Mouse (Mus musculus) lung, embryonic 14.5 days (tissue): ENCODE data around the gene Chmp5. TPM values are rescaled to one million over a fixed set of nuclear protein-coding genes. Genes with fewer than 3 reads are reported as not detected.

Experiments
- ATAC-seq: fragments of 200-750 bp; cut with Nextera tagmentation; 2 replicates; pipeline ENCODE4 v1.8.0; 2017; ENCODE audit warnings: mild to moderate bottlenecking, moderate TSS enrichment, moderate library complexity; ENCODE audit not compliant: insufficient read depth
- DNase-seq: peaks from one replicate; pipeline ENCODE4 v3.0.0-alpha.2; 2015
- H3K27ac ChIP-seq: fragments of 300-500 bp; sonication (generic); 2 replicates; pipeline ENCODE4 v1.5.1; 2014; ENCODE audit warnings: low read depth, mild to moderate bottlenecking, moderate library complexity
- H3K27me3 ChIP-seq: fragments of 300-500 bp; sonication (generic); 2 replicates; pipeline ENCODE4 v1.6.1; 2014; ENCODE audit warnings: low read length, control low read depth; ENCODE audit not compliant: insufficient read depth
- H3K36me3 ChIP-seq: fragments of 300-500 bp; sonication (generic); 2 replicates; pipeline ENCODE4 v1.6.1; 2014; ENCODE audit warnings: control low read depth; ENCODE audit not compliant: insufficient read depth
- H3K4me1 ChIP-seq: fragments of 300-500 bp; sonication (generic); 2 replicates; pipeline ENCODE4 v1.6.1; 2014; ENCODE audit warnings: antibody characterized with exemption, control low read depth; ENCODE audit not compliant: insufficient read depth
- H3K4me2 ChIP-seq: fragments of 300-500 bp; sonication (generic); 2 replicates; pipeline ENCODE4 v1.6.1; 2014; ENCODE audit warnings: mild to moderate bottlenecking
- H3K4me3 ChIP-seq: fragments of 300-500 bp; sonication (generic); 2 replicates; pipeline ENCODE4 v1.5.1; 2014; ENCODE audit warnings: low read depth, low read length
- H3K9ac ChIP-seq: fragments of 300-500 bp; sonication (generic); 2 replicates; pipeline ENCODE4 v1.6.1; 2014
- H3K9me3 ChIP-seq: fragments of 300-500 bp; sonication (generic); 2 replicates; pipeline ENCODE4 v1.6.1; 2016; ENCODE audit warnings: low read depth, low read length, control low read depth
- CTCF ChIP-seq: IDR thresholded peaks from 2 replicates; pipeline ENCODE4 v1.5.1; 2016; ENCODE audit warnings: antibody characterized with exemption, low read depth
- WGBS: fragments of 180-500 bp; shearing (Covaris S2); extraction: QIAGEN DNeasy Blood & Tissue Kit; methylation state at CpG from one replicate; pipeline ENCODE4 v1.1.7; 2014; 5-methylcytosine and 5-hydroxymethylcytosine counted together
- polyA plus RNA-seq: library from polyadenylated mRNA; unstranded; fragments of >200 nt; fragmentation: Nextera tagmentation; extraction: Ambion mirVana; gene quantifications from 2 replicates; pipeline ENCODE4 v1.2.1, GENCODE M21; 2014

Gene Chmp5
- polyA plus RNA-seq, 1 experiment from 2014 or later: 90.7 TPM

DNA sequence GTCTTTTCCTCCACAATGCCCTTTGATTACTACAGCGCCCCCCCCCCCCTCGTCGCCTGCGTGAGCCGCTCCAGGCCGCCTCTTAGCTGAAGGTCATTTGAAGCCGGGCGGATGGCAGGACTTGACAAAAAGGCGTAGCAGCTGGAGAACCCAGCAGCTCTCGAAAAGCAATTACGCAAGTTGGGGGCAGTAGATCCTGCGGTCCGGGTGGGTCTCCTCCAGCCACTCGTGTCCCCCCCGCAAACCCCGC lies 22.3 kb downstream of the Chmp5 start:
- no peaks in the 10 kb centered on the region for H3K27me3 ChIP-seq
- H3K4me2 ChIP-seq: peak overlapping the region; percentile 77
- no peak for TF ChIP-seq CTCF
- DNase-seq (no peak), ATAC-seq (no peak; the same call in 1 of the 2 replicates)
- H3K9ac ChIP-seq: peak overlapping the region; percentile 76
- peak overlapping the region; percentile 96 for H3K27ac ChIP-seq
- under 1% methylated on average over 16 of the region's 16 CpGs for WGBS
- 0 out of 2 replicates have a peak, but pooled peaks cover 6% of the 10 kb centered on the region for H3K4me1 ChIP-seq
- H3K9me3 ChIP-seq: no peaks in the 10 kb centered on the region
- H3K4me3 ChIP-seq: peak overlapping the region; percentile 95
- H3K36me3 ChIP-seq: peaks cover 30% of the 10 kb centered on the region

DNA sequence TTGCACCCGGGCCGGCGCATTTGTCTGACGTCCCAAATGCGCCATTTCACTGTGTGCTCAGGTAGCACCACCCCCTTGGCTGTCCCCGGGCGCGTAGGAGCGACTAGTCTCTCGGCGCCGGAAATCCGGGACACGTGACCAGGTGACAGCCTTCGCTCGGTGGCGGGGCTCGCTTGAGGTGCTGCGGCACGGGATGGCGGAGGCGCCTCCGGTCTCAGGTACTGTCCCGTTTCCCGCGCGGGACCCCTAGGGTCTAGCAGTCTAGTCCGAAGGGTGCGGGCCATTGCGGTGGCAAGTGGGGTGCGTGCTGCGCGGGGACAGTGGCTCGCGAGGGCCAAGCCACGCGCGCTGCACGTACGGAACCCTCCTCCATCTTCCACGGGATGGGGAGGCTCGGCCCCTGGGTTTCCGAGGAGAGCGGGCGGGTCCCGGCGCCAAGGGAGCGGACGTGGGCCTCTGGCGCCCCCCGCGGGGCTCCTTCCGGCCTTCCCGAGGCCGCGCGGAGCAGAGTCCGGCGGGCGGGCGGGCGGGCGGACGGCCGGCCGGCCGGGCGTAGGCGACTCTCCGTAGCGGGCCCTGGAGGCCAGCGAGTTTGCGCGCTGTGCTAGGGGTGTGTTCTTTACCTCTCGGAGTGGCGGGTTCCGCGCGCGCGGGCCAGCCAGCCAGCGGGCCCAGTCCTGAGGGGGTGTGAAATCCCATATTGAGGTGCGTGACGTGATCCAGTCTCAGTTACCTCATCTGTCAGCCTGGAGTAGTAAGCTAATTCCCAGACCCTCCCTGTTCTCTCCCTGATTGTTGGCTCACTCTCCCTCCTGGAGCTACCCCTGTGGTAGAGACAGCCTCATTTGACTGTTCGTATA lies 22.9 kb downstream of the Chmp5 start, which contains the start of gene Nfx1:
TSS of gene Nfx1 (plus strand) at position 65 of the 860 bp plus-strand sequence.
- peak within 1 kb of the TSS; percentile 95 for H3K4me3 ChIP-seq

GRCm38 (mm10) chr4:40971744-40972143 lies 23.5 kb downstream of the Chmp5 start:
- H3K27me3 ChIP-seq: no peaks in the 10 kb centered on the region
- peak overlapping the region; percentile 96 for H3K27ac ChIP-seq
- ATAC-seq: no peak
- DNase-seq: peak; percentile 75
- H3K4me1 ChIP-seq: 0 out of 2 replicates have a peak, but pooled peaks cover 6% of the 10 kb centered on the region
- H3K4me2 ChIP-seq: peak overlapping the region; percentile 77
- H3K9ac ChIP-seq: peak overlapping the region; percentile 76
- peak; percentile 70 for TF ChIP-seq CTCF
- H3K4me3 ChIP-seq: peak overlapping the region; percentile 95
- H3K36me3 ChIP-seq: peaks cover 32% of the 10 kb centered on the region
- 25% methylated on average over 13 of the region's 13 CpGs for WGBS
- H3K9me3 ChIP-seq: no peaks in the 10 kb centered on the region

More for the DNA sequence above, 22.9 kb downstream of the Chmp5 start, which contains the start of gene Nfx1:
- TF ChIP-seq CTCF: no peak
- Histone ChIP-seq H3K9me3 (no peaks in the 10 kb centered on the region), H3K4me1 (0 out of 2 replicates have a peak, but pooled peaks cover 6% of the 10 kb centered on the region), H3K27me3 (no peaks in the 10 kb centered on the region), H3K36me3 (peaks cover 29% of the 10 kb centered on the region), H3K9ac (peak within 1 kb of the TSS; percentile 76), H3K27ac (peak within 1 kb of the TSS; percentile 96), H3K4me2 (peak within 1 kb of the TSS; percentile 77)
- WGBS: under 1% methylated on average over 82 of the region's 85 CpGs
- DNase-seq (peak; percentile 98), ATAC-seq (peak; percentile 95)

GRCm38 (mm10) chr4:40974011-40974410 lies 25.8 kb downstream of the Chmp5 start:
- no peak for ATAC-seq
- Histone ChIP-seq H3K27me3 (no peaks in the 10 kb centered on the region), H3K4me1 (0 out of 2 replicates have a peak, but pooled peaks cover 6% of the 10 kb centered on the region), H3K9me3 (no peaks in the 10 kb centered on the region), H3K9ac (no peak overlapping the region), H3K4me3 (no peak overlapping the region), H3K36me3 (peaks cover 45% of the 10 kb centered on the region), H3K4me2 (no peak overlapping the region), H3K27ac (no peak overlapping the region)
- no peak for TF ChIP-seq CTCF
- DNase-seq: no peak
- 90% methylated on average over 1 of the region's 1 CpGs for WGBS

DNA sequence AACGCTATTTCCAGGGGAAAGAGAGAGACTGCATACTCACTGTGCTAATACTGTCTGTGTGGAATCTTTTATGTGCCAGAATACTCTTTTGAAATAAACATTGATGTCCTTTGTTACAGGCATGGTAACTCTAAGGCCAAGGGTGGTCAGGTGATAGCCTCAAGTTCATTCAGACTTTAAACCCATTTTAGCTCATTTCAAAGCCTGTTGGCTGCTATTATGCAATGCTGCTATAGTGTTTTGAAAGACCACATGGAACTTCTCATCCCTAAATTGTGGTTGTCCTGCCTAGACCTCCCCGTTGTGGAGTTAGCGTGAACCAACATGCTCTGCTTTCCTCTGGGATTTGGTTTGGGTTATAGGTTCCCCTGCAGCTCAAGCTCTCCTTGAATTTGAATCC lies 27.5 kb downstream of the Chmp5 start:
- Histone ChIP-seq H3K9me3 (no peaks in the 10 kb centered on the region), H3K4me3 (no peak overlapping the region), H3K4me2 (no peak overlapping the region), H3K36me3 (peaks cover 61% of the 10 kb centered on the region), H3K27ac (no peak overlapping the region), H3K9ac (no peak overlapping the region), H3K4me1 (0 out of 2 replicates have a peak, but pooled peaks cover 6% of the 10 kb centered on the region), H3K27me3 (no peaks in the 10 kb centered on the region)
- 87% methylated on average over 3 of the region's 3 CpGs for WGBS
- ATAC-seq: no peak
- no peak for DNase-seq
- TF ChIP-seq CTCF: no peak

- ATAC-seq: no peak
- Histone ChIP-seq H3K9ac (no peak overlapping the region), H3K27ac (no peak overlapping the region), H3K4me3 (no peak overlapping the region), H3K9me3 (no peaks in the 10 kb centered on the region), H3K36me3 (peaks cover 70% of the 10 kb centered on the region), H3K4me1 (0 out of 2 replicates have a peak, but pooled peaks cover 6% of the 10 kb centered on the region), H3K4me2 (no peak overlapping the region), H3K27me3 (no peaks in the 10 kb centered on the region)
- no peak for DNase-seq
- 92% methylated on average over 10 of the region's 10 CpGs for WGBS
- TF ChIP-seq CTCF: no peak
Observed at GRCm38 (mm10) chr4:40976651-40977050, 28.4 kb downstream of the Chmp5 start.

DNA sequence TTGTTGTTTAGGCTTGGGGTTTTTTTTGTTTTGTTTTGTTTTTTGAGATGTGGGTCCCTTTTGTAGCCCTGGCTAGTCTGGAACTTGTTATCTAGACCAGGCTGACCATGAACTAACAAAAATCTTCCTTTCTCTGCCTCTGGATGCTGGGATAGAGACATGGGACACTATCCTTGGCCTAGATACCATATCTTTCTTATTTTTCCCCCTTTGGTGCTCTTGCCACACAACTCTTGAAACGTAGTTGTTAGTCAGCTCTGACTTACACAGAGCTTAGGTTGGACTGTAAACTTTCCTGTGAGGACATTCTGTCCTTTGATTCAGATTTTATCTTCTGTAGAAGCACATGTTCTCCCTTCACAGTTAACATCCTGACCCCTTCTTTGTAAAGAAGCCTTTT lies 31.2 kb downstream of the Chmp5 start:
- Histone ChIP-seq H3K4me2 (no peak overlapping the region), H3K4me1 (no peaks in the 10 kb centered on the region), H3K27ac (no peak overlapping the region), H3K9ac (no peak overlapping the region), H3K36me3 (peaks cover 84% of the 10 kb centered on the region), H3K9me3 (no peaks in the 10 kb centered on the region), H3K27me3 (no peaks in the 10 kb centered on the region), H3K4me3 (no peak overlapping the region)
- DNase-seq (no peak), ATAC-seq (no peak)
- no peak for TF ChIP-seq CTCF
- WGBS: 93% methylated on average over 1 of the region's 1 CpGs
